Mouse (Mus musculus): ENCODE measurements around the gene Glrx5. TPM values are rescaled to one million over a fixed set of nuclear protein-coding genes. Genes with fewer than 3 reads are reported as not detected.
A peak's percentile ranks its signal among the peaks of the same experiment; 100 is the strongest.

Gene Glrx5
- polyA plus RNA-seq, 1 experiment from 2014 or later = 209 TPM

DNA sequence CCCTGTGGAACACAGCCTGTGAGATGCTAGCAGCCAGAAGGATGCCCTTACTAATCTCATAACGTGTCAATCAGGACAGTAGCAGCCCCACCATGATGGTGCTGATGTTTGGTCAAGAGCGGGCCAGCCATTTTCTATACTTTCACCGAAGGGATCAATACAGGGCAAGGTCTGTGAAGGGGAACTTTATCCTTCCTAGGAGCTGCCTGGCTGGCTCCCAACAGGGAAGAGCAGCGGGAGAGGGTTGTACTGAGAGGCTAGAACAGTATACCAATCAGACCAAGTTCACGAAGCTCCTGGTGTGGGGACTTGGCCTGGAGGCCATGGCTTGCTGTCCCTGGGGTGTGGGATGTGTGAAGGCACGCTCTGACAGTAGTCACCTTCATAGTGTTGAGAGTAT lies 22.8 kb downstream of the Glrx5 start:
- no peaks in the 10 kb centered on the region for H3K27me3 ChIP-seq (replicated peaks; ENCODE audit: control insufficient read depth, insufficient read depth, low read length)
- no peak for TF ChIP-seq CTCF (IDR thresholded peaks at IDR 0.05; ENCODE audit: low read depth)
- no peak overlapping the region for H3K4me2 ChIP-seq (replicated peaks; ENCODE audit: low read depth)
- no peak for ATAC-seq
- no peak overlapping the region for H3K4me3 ChIP-seq (ENCODE audit: low read depth, low read length)
- no peak overlapping the region for H3K27ac ChIP-seq (ENCODE audit: low read depth, low read length)
- no peaks in the 10 kb centered on the region for H3K9me3 ChIP-seq (ENCODE audit: control insufficient read depth)
- H3K9ac ChIP-seq (ENCODE audit: low read depth, low read length) = no peak overlapping the region
- 77% methylated on average over 6 of the region's 6 CpGs for WGBS
- H3K4me1 ChIP-seq (replicated peaks; ENCODE audit: control insufficient read depth, insufficient read depth, low read length) = no peaks in the 10 kb centered on the region
- no peaks in the 10 kb centered on the region for H3K36me3 ChIP-seq (ENCODE audit: control insufficient read depth, insufficient read depth)

- no peak overlapping the region for H3K4me2 ChIP-seq (replicated peaks; ENCODE audit: low read depth)
- no peak overlapping the region for H3K9ac ChIP-seq (ENCODE audit: low read depth, low read length)
- no peak for ATAC-seq
- H3K27me3 ChIP-seq (replicated peaks; ENCODE audit: control insufficient read depth, insufficient read depth, low read length) = no peaks in the 10 kb centered on the region
- 96% methylated on average over 2 of the region's 2 CpGs for WGBS
- H3K36me3 ChIP-seq (ENCODE audit: control insufficient read depth, insufficient read depth) = no peaks in the 10 kb centered on the region
- no peak overlapping the region for H3K4me3 ChIP-seq (ENCODE audit: low read depth, low read length)
- TF ChIP-seq CTCF (IDR thresholded peaks at IDR 0.05; ENCODE audit: low read depth) = no peak
- H3K4me1 ChIP-seq (replicated peaks; ENCODE audit: control insufficient read depth, insufficient read depth, low read length) = no peaks in the 10 kb centered on the region
- no peaks in the 10 kb centered on the region for H3K9me3 ChIP-seq (ENCODE audit: control insufficient read depth)
- no peak overlapping the region for H3K27ac ChIP-seq (ENCODE audit: low read depth, low read length)
Observed at GRCm38 (mm10) chr12:105060006-105060405, 27.5 kb downstream of the Glrx5 start.

GRCm38 (mm10) chr12:105063201-105064134 lies 31.0 kb downstream of the Glrx5 start:
- TF ChIP-seq CTCF (IDR thresholded peaks at IDR 0.05; ENCODE audit: low read depth) = peak; percentile 37

GRCm38 (mm10) chr12:105064168-105064567 lies 31.7 kb downstream of the Glrx5 start:
- WGBS = 80% methylated on average over 4 of the region's 4 CpGs

More at GRCm38 (mm10) chr12:105063201-105064134, 31.0 kb downstream of the Glrx5 start:
- H3K4me1 ChIP-seq (replicated peaks; ENCODE audit: control insufficient read depth, insufficient read depth, low read length) = no peaks in the 10 kb centered on the region
- no peak overlapping the region for H3K4me3 ChIP-seq (ENCODE audit: low read depth, low read length)
- H3K9me3 ChIP-seq (ENCODE audit: control insufficient read depth) = no peaks in the 10 kb centered on the region
- H3K27me3 ChIP-seq (replicated peaks; ENCODE audit: control insufficient read depth, insufficient read depth, low read length) = no peaks in the 10 kb centered on the region
- ATAC-seq = no peak
- no peak overlapping the region for H3K9ac ChIP-seq (ENCODE audit: low read depth, low read length)
- no peaks in the 10 kb centered on the region for H3K36me3 ChIP-seq (ENCODE audit: control insufficient read depth, insufficient read depth)
- 45% methylated on average over 28 of the region's 28 CpGs for WGBS
- no peak overlapping the region for H3K4me2 ChIP-seq (replicated peaks; ENCODE audit: low read depth)
- no peak overlapping the region for H3K27ac ChIP-seq (ENCODE audit: low read depth, low read length)

GRCm38 (mm10) chr12:105065119-105065518 lies 32.6 kb downstream of the Glrx5 start:
- no peak overlapping the region for H3K4me2 ChIP-seq (replicated peaks; ENCODE audit: low read depth)
- TF ChIP-seq CTCF (IDR thresholded peaks at IDR 0.05; ENCODE audit: low read depth) = no peak
- no peak for ATAC-seq
- no peaks in the 10 kb centered on the region for H3K36me3 ChIP-seq (ENCODE audit: control insufficient read depth, insufficient read depth)
- H3K27me3 ChIP-seq (replicated peaks; ENCODE audit: control insufficient read depth, insufficient read depth, low read length) = no peaks in the 10 kb centered on the region
- no peaks in the 10 kb centered on the region for H3K4me1 ChIP-seq (replicated peaks; ENCODE audit: control insufficient read depth, insufficient read depth, low read length)
- no peak overlapping the region for H3K9ac ChIP-seq (ENCODE audit: low read depth, low read length)
- H3K27ac ChIP-seq (ENCODE audit: low read depth, low read length) = no peak overlapping the region
- WGBS = 78% methylated on average over 7 of the region's 7 CpGs
- H3K9me3 ChIP-seq (ENCODE audit: control insufficient read depth) = no peaks in the 10 kb centered on the region
- H3K4me3 ChIP-seq (ENCODE audit: low read depth, low read length) = no peak overlapping the region

More at GRCm38 (mm10) chr12:105064168-105064567, 31.7 kb downstream of the Glrx5 start:
- TF ChIP-seq CTCF (IDR thresholded peaks at IDR 0.05; ENCODE audit: low read depth) = no peak
- H3K36me3 ChIP-seq (ENCODE audit: control insufficient read depth, insufficient read depth) = no peaks in the 10 kb centered on the region
- H3K9ac ChIP-seq (ENCODE audit: low read depth, low read length) = no peak overlapping the region
- H3K4me1 ChIP-seq (replicated peaks; ENCODE audit: control insufficient read depth, insufficient read depth, low read length) = no peaks in the 10 kb centered on the region
- H3K27ac ChIP-seq (ENCODE audit: low read depth, low read length) = no peak overlapping the region
- no peak overlapping the region for H3K4me3 ChIP-seq (ENCODE audit: low read depth, low read length)
- no peak for ATAC-seq
- no peak overlapping the region for H3K4me2 ChIP-seq (replicated peaks; ENCODE audit: low read depth)
- no peaks in the 10 kb centered on the region for H3K9me3 ChIP-seq (ENCODE audit: control insufficient read depth)
- H3K27me3 ChIP-seq (replicated peaks; ENCODE audit: control insufficient read depth, insufficient read depth, low read length) = no peaks in the 10 kb centered on the region

GRCm38 (mm10) chr12:105066523-105066922 lies 34.0 kb downstream of the Glrx5 start:
- no peak overlapping the region for H3K9ac ChIP-seq (ENCODE audit: low read depth, low read length)
- no peaks in the 10 kb centered on the region for H3K4me1 ChIP-seq (replicated peaks; ENCODE audit: control insufficient read depth, insufficient read depth, low read length)
- H3K27ac ChIP-seq (ENCODE audit: low read depth, low read length) = no peak overlapping the region
- H3K36me3 ChIP-seq (ENCODE audit: control insufficient read depth, insufficient read depth) = no peaks in the 10 kb centered on the region
- no peak overlapping the region for H3K4me3 ChIP-seq (ENCODE audit: low read depth, low read length)
- WGBS = 70% methylated on average over 10 of the region's 10 CpGs
- no peak for TF ChIP-seq CTCF (IDR thresholded peaks at IDR 0.05; ENCODE audit: low read depth)
- ATAC-seq = no peak
- no peak overlapping the region for H3K4me2 ChIP-seq (replicated peaks; ENCODE audit: low read depth)
- H3K9me3 ChIP-seq (ENCODE audit: control insufficient read depth) = no peaks in the 10 kb centered on the region
- no peaks in the 10 kb centered on the region for H3K27me3 ChIP-seq (replicated peaks; ENCODE audit: control insufficient read depth, insufficient read depth, low read length)
